Mouse (Mus musculus) embryonic facial prominence, embryonic 10.5 days (tissue): Measurements from ENCODE around the gene Gm9774. TPM values are rescaled to one million over a fixed set of nuclear protein-coding genes. Genes with fewer than 3 reads are reported as not detected.

Experiments
- DNase-seq: peaks from one replicate; pipeline ENCODE4 v3.0.0-alpha.2; 2017; ENCODE audit warnings: low spot score
- H3K27ac ChIP-seq: fragments of 300-500 bp; sonication (generic); replicated peaks from 2 replicates; pipeline ENCODE4 v1.5.1; 2016; ENCODE audit warnings: mild to moderate bottlenecking
- H3K27me3 ChIP-seq: fragments of 300-500 bp; sonication (generic); replicated peaks from 2 replicates; pipeline ENCODE4 v1.6.1; 2016; ENCODE audit warnings: low read depth, mild to moderate bottlenecking; ENCODE audit not compliant: poor library complexity, severe bottlenecking
- H3K36me3 ChIP-seq: fragments of 300-500 bp; sonication (generic); replicated peaks from 2 replicates; pipeline ENCODE4 v1.6.1; 2016; ENCODE audit warnings: mild to moderate bottlenecking, moderate library complexity
- H3K4me1 ChIP-seq: fragments of 300-500 bp; sonication (generic); 2 replicates; pipeline ENCODE4 v1.6.1; 2016
- H3K4me3 ChIP-seq: fragments of 300-500 bp; sonication (generic); 2 replicates; pipeline ENCODE4 v1.5.1; 2016; ENCODE audit warnings: mild to moderate bottlenecking, moderate library complexity
- H3K9me3 ChIP-seq: fragments of 300-500 bp; sonication (generic); 2 replicates; pipeline ENCODE4 v1.6.1; 2016; ENCODE audit warnings: mild to moderate bottlenecking
- WGBS: fragments of 180-500 bp; shearing (Covaris S2); methylation state at CpG from one replicate; pipeline ENCODE4 v1.1.7; 2016; 5-methylcytosine and 5-hydroxymethylcytosine counted together
- polyA plus RNA-seq: library from polyadenylated mRNA; unstranded; fragments of >200 nt; fragmentation: Nextera tagmentation; extraction: Ambion mirVana; gene quantifications from 2 replicates; pipeline ENCODE4 v1.2.1, GENCODE M21; 2016

The Gm9774 gene
- polyA plus RNA-seq, result 10.3 and 10.6 TPM in 2 replicates

- no peak within 1 kb of the TSS for H3K27ac ChIP-seq
- no peaks in the 10 kb centered on the region for H3K4me1 ChIP-seq
- H3K27me3 ChIP-seq, result no peaks in the 10 kb centered on the region
- no peaks in the 10 kb centered on the region for H3K36me3 ChIP-seq
- 0 out of 2 replicates have a peak, but pooled peaks cover 3% of the 10 kb centered on the region for H3K9me3 ChIP-seq
- DNase-seq, result no peak
- H3K4me3 ChIP-seq, result no peak within 1 kb of the TSS
- 91% methylated on average over 6 of the region's 6 CpGs for WGBS
These were observed at the start of gene Gm9774 for GRCm38 (mm10) chr3:92429323-92429722. Gene Gm9774, minus strand, starts transcription at chr3:92429423.

GRCm38 (mm10) chr3:92470111-92470510 is 40.9 kb upstream of the Gm9774 start:
- no peaks in the 10 kb centered on the region for H3K27me3 ChIP-seq

DNA sequence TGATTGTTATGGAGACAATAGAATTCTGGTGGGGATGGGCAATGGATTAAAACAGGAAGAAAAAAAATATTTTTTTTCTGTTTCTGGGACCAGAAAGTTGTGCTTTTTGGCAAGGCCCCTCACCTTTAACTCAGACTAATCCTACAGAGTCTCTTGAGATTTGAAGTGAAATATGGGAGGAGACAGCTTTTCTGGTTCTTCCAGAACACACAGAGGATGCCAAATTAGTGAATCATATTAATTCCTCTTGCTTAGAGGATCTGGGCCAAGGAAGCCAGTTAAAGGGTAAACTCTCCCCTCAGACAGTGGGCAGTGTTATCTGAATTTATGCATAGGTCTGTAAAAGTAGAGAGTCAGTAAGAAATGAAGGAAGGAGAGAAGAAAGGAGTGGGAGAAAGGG is 38.2 kb upstream of the Gm9774 start:
- H3K4me3 ChIP-seq, result no peak overlapping the region
- no peaks in the 10 kb centered on the region for H3K9me3 ChIP-seq
- no peaks in the 10 kb centered on the region for H3K36me3 ChIP-seq
- no peaks in the 10 kb centered on the region for H3K27me3 ChIP-seq
- no peak for DNase-seq
- no peaks in the 10 kb centered on the region for H3K4me1 ChIP-seq
- no peak overlapping the region for H3K27ac ChIP-seq

More at GRCm38 (mm10) chr3:92470111-92470510, 40.9 kb upstream of the Gm9774 start:
- H3K9me3 ChIP-seq, result no peaks in the 10 kb centered on the region
- no peak overlapping the region for H3K4me3 ChIP-seq
- no peak for DNase-seq
- no peaks in the 10 kb centered on the region for H3K4me1 ChIP-seq
- H3K27ac ChIP-seq, result no peak overlapping the region
- no peaks in the 10 kb centered on the region for H3K36me3 ChIP-seq
- WGBS, result 81% methylated on average over 2 of the region's 2 CpGs

DNA sequence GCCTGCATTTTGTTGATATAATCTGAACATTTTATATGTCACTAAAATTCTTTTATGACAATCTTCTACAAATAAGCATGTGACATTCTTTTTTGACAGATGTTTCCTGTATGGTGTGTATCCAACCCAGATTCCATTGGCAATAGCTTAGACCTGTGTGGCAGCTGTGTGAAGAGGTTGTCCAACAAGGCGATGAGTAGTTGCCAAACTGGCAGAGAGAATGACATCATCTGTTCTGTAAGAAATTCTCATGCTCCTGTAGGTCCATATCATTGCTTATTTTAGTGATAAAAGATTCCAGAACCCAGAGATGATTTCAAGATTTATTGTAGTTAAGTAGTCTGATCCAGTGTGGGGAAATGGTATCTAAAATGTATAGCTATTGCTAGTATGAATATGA is 37.4 kb upstream of the Gm9774 start:
- no peak overlapping the region for H3K27ac ChIP-seq
- H3K27me3 ChIP-seq, result no peaks in the 10 kb centered on the region
- WGBS, result 91% methylated on average over 1 of the region's 1 CpGs
- H3K36me3 ChIP-seq, result no peaks in the 10 kb centered on the region
- no peak for DNase-seq
- no peak overlapping the region for H3K4me3 ChIP-seq
- no peaks in the 10 kb centered on the region for H3K4me1 ChIP-seq
- H3K9me3 ChIP-seq, result no peaks in the 10 kb centered on the region

- Histone ChIP-seq H3K4me1 (no peaks in the 10 kb centered on the region), H3K9me3 (no peaks in the 10 kb centered on the region), H3K27me3 (no peaks in the 10 kb centered on the region), H3K27ac (no peak within 1 kb of the TSS), H3K4me3 (no peak within 1 kb of the TSS), H3K36me3 (no peaks in the 10 kb centered on the region)
- DNase-seq, result no peak
- WGBS, result 69% methylated on average over 2 of the region's 2 CpGs
These were observed 29.4 kb upstream of the Gm9774 start, which contains the start of gene Sprr3 for GRCm38 (mm10) chr3:92458620-92459019. Gene Sprr3, minus strand, starts transcription at chr3:92458720.

- H3K36me3 ChIP-seq, result no peaks in the 10 kb centered on the region
- no peak overlapping the region for H3K27ac ChIP-seq
- 87% methylated on average over 5 of the region's 5 CpGs for WGBS
- no peaks in the 10 kb centered on the region for H3K4me1 ChIP-seq
- DNase-seq, result no peak
- H3K4me3 ChIP-seq, result no peak overlapping the region
- H3K9me3 ChIP-seq, result no peaks in the 10 kb centered on the region
- H3K27me3 ChIP-seq, result no peaks in the 10 kb centered on the region
These were observed 25.9 kb upstream of the Gm9774 start for GRCm38 (mm10) chr3:92455151-92455550.

DNA sequence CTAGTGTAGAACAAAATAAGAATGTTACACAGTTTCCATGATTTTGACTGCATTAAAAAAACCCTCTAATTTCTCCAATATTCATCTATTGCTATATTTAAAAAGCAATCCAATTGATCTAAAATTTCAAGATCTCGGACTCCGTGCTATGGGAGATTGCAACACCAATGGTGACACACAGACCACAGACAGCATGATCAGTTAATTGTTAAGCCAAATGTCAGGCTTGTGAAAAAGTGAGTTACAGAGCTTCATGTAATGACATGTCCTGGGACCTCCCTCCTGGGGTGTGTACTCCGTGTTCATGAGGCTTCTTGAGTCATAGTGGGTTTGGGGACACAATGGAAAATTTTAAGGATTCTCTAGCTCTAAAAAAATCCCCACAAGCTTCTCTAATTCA is 11.0 kb upstream of the Gm9774 start:
- Histone ChIP-seq H3K9me3 (no peaks in the 10 kb centered on the region), H3K36me3 (no peaks in the 10 kb centered on the region), H3K4me3 (no peak overlapping the region), H3K27ac (no peak overlapping the region), H3K27me3 (no peaks in the 10 kb centered on the region), H3K4me1 (no peaks in the 10 kb centered on the region)
- DNase-seq, result no peak
- 88% methylated on average over 3 of the region's 3 CpGs for WGBS

GRCm38 (mm10) chr3:92438689-92439088 is 9.5 kb upstream of the Gm9774 start, which contains the start of gene Sprr1b:
Gene Sprr1b, minus strand, starts transcription at chr3:92438789.
- H3K27me3 ChIP-seq, result no peaks in the 10 kb centered on the region
- WGBS, result 92% methylated on average over 3 of the region's 3 CpGs
- no peak within 1 kb of the TSS for H3K4me3 ChIP-seq
- no peak within 1 kb of the TSS for H3K27ac ChIP-seq
- DNase-seq, result no peak
- H3K9me3 ChIP-seq, result no peaks in the 10 kb centered on the region
- H3K36me3 ChIP-seq, result no peaks in the 10 kb centered on the region
- H3K4me1 ChIP-seq, result no peaks in the 10 kb centered on the region

DNA sequence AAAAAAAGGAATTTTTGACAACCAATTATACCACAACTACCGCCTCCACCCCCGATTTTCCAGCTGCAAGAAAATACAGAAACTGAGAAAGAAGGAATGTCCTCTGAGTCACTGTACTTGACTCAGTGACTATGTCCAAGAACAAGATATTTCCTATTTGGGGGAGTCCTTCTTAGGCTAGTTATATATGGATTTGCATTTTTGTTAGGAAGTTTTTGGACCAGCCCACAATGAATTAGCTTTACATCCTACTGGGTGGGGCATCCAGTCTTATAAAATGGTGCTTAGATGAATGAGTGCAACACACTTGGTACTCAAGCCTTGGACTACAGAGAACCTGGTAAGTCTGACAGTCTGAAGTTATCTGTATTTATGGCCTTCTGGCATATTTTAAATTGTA is 3.1 kb upstream of the Gm9774 start, which contains the start of gene Sprr2k:
Gene Sprr2k, plus strand, starts transcription at position 301 of the 400 bp plus-strand sequence.
- no peak within 1 kb of the TSS for H3K27ac ChIP-seq
- no peak for DNase-seq
- H3K9me3 ChIP-seq, result 0 out of 2 replicates have a peak, but pooled peaks cover 3% of the 10 kb centered on the region
- no peaks in the 10 kb centered on the region for H3K4me1 ChIP-seq
- no peaks in the 10 kb centered on the region for H3K27me3 ChIP-seq
- no peak within 1 kb of the TSS for H3K4me3 ChIP-seq
- H3K36me3 ChIP-seq, result no peaks in the 10 kb centered on the region
- 89% methylated on average over 2 of the region's 2 CpGs for WGBS

DNA sequence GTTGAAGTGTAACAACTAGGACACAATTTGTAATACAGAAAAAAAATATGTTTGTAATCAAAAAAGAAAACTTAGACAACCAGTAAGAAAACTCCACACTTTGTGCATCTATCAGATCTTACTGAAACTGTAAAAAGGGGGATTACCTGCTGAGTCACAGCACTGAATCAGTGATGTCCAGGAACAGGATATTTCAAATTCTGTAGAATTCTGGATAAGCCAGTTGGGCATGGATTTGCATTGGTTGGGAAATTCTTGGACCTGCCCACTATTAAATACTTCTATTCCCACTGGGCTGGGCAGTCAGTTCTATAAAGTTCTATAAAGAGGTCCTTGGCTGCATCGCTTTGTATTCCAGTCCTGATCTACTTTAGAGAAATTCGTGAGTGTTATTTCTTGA is 11.4 kb downstream of the Gm9774 start, which contains the start of gene Sprr2j-ps:
Gene Sprr2j-ps, plus strand, starts transcription at position 301 of the 400 bp plus-strand sequence.
- WGBS, result 91% methylated on average over 2 of the region's 2 CpGs
- Histone ChIP-seq H3K4me3 (no peak within 1 kb of the TSS), H3K4me1 (no peaks in the 10 kb centered on the region), H3K9me3 (no peaks in the 10 kb centered on the region), H3K36me3 (no peaks in the 10 kb centered on the region), H3K27me3 (no peaks in the 10 kb centered on the region), H3K27ac (no peak within 1 kb of the TSS)
- DNase-seq, result no peak

DNA sequence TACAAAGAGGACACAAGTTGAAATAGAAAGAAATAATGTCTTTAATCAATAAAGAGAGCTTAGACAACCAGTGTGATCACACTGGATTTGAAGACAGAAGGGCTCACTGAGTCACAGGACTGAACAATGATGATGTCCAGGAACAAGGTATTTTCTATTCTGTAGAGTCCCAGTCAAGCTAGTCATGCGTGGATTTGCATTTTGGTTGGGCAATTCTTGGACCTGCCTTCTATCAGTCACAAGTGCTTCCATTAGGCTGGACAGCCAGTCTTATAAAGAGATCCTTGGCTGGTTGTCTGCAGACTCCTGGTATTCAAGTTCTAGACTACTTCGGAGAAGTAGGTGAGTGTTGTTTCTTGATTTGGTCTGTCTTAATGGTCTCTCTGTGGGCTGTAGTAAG is 21.5 kb downstream of the Gm9774 start, which contains the start of gene Sprr2i:
Gene Sprr2i, plus strand, starts transcription at position 301 of the 400 bp plus-strand sequence.
- 89% methylated on average over 2 of the region's 2 CpGs for WGBS
- no peaks in the 10 kb centered on the region for H3K27me3 ChIP-seq
- H3K36me3 ChIP-seq, result no peaks in the 10 kb centered on the region
- H3K4me1 ChIP-seq, result no peaks in the 10 kb centered on the region
- no peak for DNase-seq
- no peaks in the 10 kb centered on the region for H3K9me3 ChIP-seq
- H3K4me3 ChIP-seq, result no peak within 1 kb of the TSS
- no peak within 1 kb of the TSS for H3K27ac ChIP-seq

GRCm38 (mm10) chr3:92394301-92394700 is 34.9 kb downstream of the Gm9774 start:
- Histone ChIP-seq H3K27me3 (no peaks in the 10 kb centered on the region), H3K9me3 (no peaks in the 10 kb centered on the region), H3K27ac (no peak overlapping the region), H3K4me1 (no peaks in the 10 kb centered on the region), H3K4me3 (no peak overlapping the region), H3K36me3 (no peaks in the 10 kb centered on the region)
- DNase-seq, result no peak
- 60% methylated on average over 1 of the region's 1 CpGs for WGBS

GRCm38 (mm10) chr3:92385385-92385784 is 43.8 kb downstream of the Gm9774 start, which contains the start of gene Sprr2h:
Gene Sprr2h, plus strand, starts transcription at chr3:92385685.
- no peaks in the 10 kb centered on the region for H3K9me3 ChIP-seq
- no peak for DNase-seq
- 86% methylated on average over 1 of the region's 1 CpGs for WGBS
- H3K27ac ChIP-seq, result no peak within 1 kb of the TSS
- H3K4me1 ChIP-seq, result no peaks in the 10 kb centered on the region
- H3K4me3 ChIP-seq, result no peak within 1 kb of the TSS
- no peaks in the 10 kb centered on the region for H3K27me3 ChIP-seq
- H3K36me3 ChIP-seq, result no peaks in the 10 kb centered on the region
